Mouse (Mus musculus) bone marrow macrophage, adult 2 months (primary cell): ENCODE measurements around the gene Ghr.

ENCODE experiments used
- CTCF ChIP-seq: IDR thresholded peaks from 2 replicates; pipeline ENCODE4 v1.5.1; 2012; ENCODE audit warnings: low read depth, mild to moderate bottlenecking, low read length, moderate library complexity
- POLR2A ChIP-seq: IDR thresholded peaks from 2 replicates; pipeline ENCODE4 v1.6.1; 2012; ENCODE audit warnings: mild to moderate bottlenecking, low read depth, low read length, borderline replicate concordance

- TF ChIP-seq CTCF (no peak), POLR2A (no peak)
These were observed 78.6 kb downstream of the Ghr start for GRCm38 (mm10) chr15:3504700-3505099.
